Mouse (Mus musculus): ENCODE results near the gene Dars. TPM values are rescaled to one million over a fixed set of nuclear protein-coding genes. Genes with fewer than 3 reads are reported as not detected.

Gene Dars
- 10 to 100 TPM; 50.2 to 50.3 TPM for total RNA-seq (2021)

- DNase-seq (ENCODE audit: low spot score in 2 of 2) = peak; percentile 88 to 89
- intact Hi-C loops (cut with DNase I) = loop anchor here (10.0 kb wide), 1 partner anchor 178 kb away; the partner anchor contains the start of gene Cxcr4
These were observed at the start of gene Dars for GRCm38 (mm10) chr1:128416584-128417532. Dars (minus strand) TSS chr1:128417368.

- intact Hi-C loops (cut with DNase I) = no loop called here
- DNase-seq (ENCODE audit: low spot score in 2 of 2) = peak; percentile 24
These were observed 49.7 kb upstream of the Dars start for GRCm38 (mm10) chr1:128466828-128467227.

GRCm38 (mm10) chr1:128463478-128463877 lies 46.3 kb upstream of the Dars start:
- no peak for DNase-seq (ENCODE audit: low spot score in 2 of 2)
- intact Hi-C loops (cut with DNase I) = no loop called here

- intact Hi-C loops (cut with DNase I) = no loop called here
- no peak for DNase-seq (ENCODE audit: low spot score in 2 of 2)
These were observed 45.2 kb upstream of the Dars start for GRCm38 (mm10) chr1:128462389-128462788.

DNA sequence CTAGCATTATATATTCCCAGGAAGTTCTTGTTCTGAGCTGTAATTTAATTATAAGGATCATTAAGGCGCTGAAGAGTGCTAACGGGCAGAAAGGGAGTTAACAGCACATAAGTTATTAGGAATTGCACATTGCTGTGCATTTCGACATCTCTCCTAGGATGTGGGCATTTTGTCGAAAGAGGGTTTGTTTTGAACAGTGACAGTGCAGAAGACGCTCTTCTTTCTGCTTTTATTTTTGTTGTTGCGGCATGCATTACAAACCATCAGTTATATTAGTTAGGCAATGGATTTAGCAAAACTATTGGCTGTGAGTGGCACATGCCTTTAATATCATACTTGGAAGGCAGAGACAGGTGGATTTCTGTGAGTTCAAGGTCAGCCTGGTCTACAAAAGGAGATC lies 43.6 kb upstream of the Dars start:
- DNase-seq (ENCODE audit: low spot score in 2 of 2) = no peak
- intact Hi-C loops (cut with DNase I) = no loop called here

DNA sequence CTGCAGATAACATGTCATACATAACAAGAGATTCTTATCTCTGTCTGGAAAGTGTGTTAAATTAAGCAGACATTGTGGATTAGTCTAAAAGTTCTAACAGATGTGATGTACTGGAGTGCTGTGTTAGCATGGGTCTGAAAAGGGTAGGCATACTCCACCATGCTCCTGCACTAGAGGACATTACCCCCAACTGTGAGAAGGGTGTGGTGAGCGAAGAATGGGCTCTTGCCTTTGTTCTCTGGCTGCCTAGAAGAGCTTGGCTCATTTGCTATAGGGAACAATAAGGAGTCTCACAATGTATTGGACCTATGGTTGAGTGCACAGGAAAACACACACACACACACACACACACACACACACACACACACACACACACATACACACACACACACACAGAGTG lies 42.3 kb upstream of the Dars start:
- DNase-seq (ENCODE audit: low spot score in 2 of 2) = no peak
- intact Hi-C loops (cut with DNase I) = no loop called here

DNA sequence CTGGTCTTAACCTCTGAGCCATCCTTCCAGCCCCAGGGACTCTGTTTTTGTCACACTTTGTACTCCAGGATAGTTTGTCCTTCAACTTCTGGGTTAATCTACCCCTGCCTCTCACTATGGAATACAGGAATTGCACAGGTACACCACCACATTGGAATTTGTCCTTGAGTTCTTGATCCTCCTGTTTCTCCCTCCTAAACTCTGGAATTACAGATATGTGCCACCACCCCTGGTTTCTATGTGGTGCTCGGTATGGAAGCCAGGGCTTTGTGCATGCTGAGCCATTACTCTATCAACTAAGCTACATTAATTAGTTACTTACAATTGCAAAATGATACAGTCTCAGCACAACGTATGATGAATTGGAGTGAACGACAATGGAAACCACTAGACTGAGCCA lies 41.8 kb upstream of the Dars start:
- intact Hi-C loops (cut with DNase I) = no loop called here
- no peak for DNase-seq (ENCODE audit: low spot score in 2 of 2)

GRCm38 (mm10) chr1:128456844-128457445 lies 39.8 kb upstream of the Dars start:
- intact Hi-C loops (cut with DNase I) = no loop called here
- no peak for DNase-seq (ENCODE audit: low spot score in 2 of 2)

GRCm38 (mm10) chr1:128456271-128456670 lies 39.1 kb upstream of the Dars start:
- DNase-seq (ENCODE audit: low spot score in 2 of 2) = no peak
- intact Hi-C loops (cut with DNase I) = no loop called here

DNA sequence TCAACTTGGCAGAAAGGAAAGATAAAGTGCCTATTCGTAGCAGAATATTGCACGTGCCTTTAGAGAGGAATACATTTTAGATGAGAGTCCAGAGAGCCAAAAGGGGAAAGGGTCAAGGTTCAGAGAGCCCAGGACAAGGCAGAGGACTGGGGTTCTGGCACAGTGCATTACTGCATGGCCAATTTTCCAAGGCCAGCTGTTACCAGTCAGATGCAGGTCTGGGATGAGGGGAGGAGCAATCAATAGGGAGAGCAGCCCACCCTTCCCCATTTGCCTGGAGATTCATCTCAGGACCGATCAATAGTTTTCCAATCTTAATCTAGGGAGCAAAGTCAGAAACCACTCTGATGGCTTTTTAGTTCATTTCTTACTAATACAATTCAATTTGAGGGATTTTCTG lies 35.0 kb upstream of the Dars start:
- no peak for DNase-seq (ENCODE audit: low spot score in 2 of 2)
- intact Hi-C loops (cut with DNase I) = no loop called here

DNA sequence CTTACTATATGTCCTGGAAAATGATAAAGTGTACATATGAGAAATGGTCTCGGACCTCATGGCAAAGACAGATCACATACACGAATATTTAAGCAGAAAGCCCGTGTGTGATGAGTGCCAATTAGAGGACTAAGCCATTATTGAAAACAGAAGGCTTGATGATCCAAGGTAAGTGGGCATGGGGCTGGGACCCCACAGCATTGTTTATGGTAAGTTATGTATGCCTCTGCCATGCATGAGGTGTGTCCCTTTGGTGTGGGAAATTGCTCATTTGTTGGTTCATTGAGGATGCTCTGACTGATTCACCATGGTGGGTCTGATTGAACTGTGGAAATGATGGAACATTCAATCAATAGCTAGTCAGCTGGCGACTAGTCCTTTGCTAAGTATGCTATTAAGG lies 34.0 kb upstream of the Dars start:
- no peak for DNase-seq (ENCODE audit: low spot score in 2 of 2)
- intact Hi-C loops (cut with DNase I) = no loop called here

- DNase-seq (ENCODE audit: low spot score in 2 of 2) = no peak
- intact Hi-C loops (cut with DNase I) = no loop called here
These were observed 30.2 kb upstream of the Dars start for GRCm38 (mm10) chr1:128447206-128447902.

DNA sequence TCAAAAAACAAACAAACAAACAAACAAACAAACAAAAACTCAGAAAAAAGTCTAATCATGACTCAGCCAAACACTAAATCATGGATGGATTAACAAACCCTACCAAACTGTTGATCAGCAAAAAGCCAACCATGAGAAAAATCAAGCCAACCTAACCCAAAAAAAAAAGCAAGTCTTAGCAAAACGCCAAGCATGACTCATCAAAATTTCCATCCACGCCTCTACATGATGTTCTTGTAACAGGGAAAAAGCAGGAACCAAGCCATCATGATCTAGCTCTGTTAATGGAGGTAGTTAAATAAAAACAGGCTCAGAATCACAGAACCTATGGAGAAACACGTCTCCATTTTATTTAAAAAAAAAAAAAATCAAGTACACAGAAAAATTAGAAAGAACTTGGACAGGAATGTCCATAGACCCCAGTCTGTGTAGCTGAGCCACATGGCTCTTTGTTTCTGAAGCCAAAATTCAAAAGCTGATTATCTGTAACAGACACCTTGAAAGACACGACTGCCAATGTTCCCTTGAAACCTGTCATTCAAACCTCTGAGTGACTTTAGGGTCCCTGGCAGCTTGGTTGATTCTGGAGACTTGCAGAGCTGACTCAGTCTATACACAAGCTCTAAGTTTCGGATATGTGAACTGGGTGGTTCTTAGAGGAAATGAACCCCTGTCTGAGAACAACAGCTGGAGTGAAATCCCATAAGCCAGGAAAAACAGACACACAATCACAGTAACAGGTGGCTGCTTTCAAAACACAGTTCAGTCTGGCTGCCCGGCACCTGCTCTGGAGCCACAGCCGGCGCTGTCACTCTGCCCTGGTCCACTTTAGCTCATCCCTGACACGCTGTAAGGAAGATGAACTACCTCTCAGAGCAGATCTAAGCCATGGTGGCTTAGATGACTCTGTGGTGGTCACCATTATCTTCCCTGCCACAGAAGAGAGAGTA lies 27.0 kb upstream of the Dars start:
- no peak for DNase-seq (ENCODE audit: low spot score in 2 of 2)

DNA sequence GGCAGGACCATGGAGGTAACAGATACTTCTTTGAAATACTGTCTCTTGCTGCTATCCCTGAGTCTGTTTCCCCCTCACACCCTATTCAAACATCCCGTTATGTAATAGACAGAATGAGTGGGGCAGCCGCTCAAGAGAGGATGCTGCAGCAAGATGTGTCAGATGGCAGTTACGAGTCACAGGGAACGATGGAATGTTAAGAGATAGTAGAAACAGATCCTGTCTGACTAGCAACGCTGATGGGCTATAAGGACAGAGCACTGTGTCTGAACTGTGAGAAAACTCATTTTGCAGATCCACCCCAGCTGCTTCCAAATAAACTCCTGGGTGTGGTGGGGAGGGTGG lies 23.9 kb upstream of the Dars start:
- intact Hi-C loops (cut with DNase I) = no loop called here
- peak; percentile 14 to 29 for DNase-seq (ENCODE audit: low spot score in 2 of 2)

More for the DNA sequence above, 27.0 kb upstream of the Dars start:
- intact Hi-C loops (cut with DNase I) = no loop called here

DNA sequence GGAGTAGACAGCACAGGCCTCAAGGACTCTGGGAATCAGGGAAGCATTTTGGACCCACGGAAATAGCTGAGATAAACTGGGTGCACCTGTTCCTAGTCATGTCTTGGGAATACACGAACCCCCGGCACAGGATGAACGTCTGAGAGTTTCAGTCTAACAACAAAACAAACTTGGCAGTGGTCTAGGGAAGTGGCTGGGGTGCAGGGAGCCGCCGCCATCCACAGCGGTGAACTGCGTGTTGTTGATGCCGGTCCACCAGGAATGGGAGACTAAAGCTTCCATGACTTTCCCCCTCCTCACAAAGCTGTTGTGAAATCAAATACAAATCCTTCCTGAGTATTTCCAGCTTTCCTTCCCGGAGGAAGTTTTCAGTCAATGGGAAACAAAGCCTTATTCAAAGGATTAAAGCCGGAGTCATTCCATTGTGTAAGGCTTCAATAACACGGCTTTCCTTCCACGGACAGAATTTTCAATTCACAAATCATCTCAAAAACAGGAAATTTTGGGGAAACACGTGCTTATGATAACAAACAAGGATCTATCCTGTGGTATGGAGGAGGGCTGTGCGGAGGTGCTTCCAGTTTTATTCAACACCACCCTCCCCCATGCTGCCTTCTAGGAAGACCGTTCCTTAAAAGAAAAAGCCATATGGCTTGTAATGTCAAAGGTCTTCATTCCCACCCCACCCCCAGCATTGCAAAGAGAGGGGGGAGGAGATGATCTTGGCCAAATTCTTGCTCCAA lies 23.4 kb upstream of the Dars start:
- intact Hi-C loops (cut with DNase I) = no loop called here
- DNase-seq (ENCODE audit: low spot score in 2 of 2) = no peak

DNA sequence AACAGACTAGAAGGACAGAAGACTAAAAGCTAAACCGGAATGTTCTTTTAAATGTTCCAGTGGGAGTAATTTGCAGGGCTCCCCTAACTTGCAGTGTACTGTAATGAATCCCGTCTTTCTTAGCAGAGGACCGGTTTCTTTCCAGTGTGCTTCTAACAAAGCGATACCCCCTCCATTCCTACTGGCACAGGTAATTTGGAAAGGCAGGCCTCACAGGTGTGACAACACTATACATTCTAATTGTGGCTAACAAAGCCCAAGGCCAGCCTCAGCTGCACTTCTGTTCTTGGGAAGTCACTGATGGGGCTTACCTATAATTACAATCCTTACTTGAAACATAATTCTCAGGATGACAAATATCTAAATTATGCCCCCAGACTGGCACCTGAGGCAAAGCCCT lies 22.4 kb upstream of the Dars start:
- DNase-seq (ENCODE audit: low spot score in 2 of 2) = no peak
- intact Hi-C loops (cut with DNase I) = no loop called here

GRCm38 (mm10) chr1:128438526-128438925 lies 21.4 kb upstream of the Dars start:
- no peak for DNase-seq (ENCODE audit: low spot score in 2 of 2)
- intact Hi-C loops (cut with DNase I) = no loop called here

DNA sequence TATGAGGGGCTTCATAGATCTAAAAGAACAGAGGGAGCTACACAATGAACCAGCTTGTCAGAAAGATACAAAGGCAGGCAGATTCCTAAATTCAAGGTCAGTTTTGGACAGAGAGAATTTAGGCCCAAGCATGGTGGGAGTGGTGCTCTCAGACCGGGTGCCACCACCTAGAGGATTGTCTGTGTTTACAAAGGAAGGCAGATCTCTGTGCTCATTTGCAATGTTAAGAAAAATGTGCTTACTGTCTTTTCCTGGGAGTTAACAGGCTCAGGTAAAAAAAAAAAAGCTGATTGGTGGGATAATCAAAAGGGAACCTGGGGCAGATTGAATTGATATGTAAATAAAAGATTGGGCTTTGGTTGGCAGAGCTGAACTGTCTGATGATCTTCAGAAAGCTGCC lies 20.1 kb upstream of the Dars start:
- intact Hi-C loops (cut with DNase I) = no loop called here
- no peak for DNase-seq (ENCODE audit: low spot score in 2 of 2)

DNA sequence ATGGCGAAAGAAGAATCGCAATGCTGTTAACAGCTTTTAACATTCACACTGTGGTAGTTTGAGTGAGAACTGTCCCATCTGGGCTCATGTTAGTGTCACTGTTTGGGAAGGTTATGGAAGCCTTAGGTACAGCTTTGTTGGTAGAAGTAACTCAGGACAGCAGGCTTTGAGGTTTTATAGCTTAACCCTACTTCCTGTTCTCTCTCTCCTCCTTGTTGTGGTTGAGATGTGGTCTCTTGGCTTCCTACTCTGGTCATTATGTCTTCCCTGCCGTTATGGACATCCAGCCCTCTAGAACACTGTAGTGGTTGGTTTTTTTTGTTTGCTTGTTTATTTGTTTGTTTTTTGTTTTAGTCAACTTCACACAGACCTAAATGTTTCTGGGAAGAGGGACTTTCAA lies 18.8 kb upstream of the Dars start:
- DNase-seq (ENCODE audit: low spot score in 2 of 2) = no peak
- intact Hi-C loops (cut with DNase I) = no loop called here
